Mouse (Mus musculus) c-Kit-positive CD71-negative TER-119-negative erythroid progenitor cells, embryonic 14.5 days (primary cell): ENCODE measurements around the gene Bcar3.

ENCODE experiments used
- DNase-seq: peaks from one replicate; pipeline ENCODE4 v3.0.0-alpha.2; 2013; ENCODE audit warnings: low read depth

The Bcar3 gene

DNA sequence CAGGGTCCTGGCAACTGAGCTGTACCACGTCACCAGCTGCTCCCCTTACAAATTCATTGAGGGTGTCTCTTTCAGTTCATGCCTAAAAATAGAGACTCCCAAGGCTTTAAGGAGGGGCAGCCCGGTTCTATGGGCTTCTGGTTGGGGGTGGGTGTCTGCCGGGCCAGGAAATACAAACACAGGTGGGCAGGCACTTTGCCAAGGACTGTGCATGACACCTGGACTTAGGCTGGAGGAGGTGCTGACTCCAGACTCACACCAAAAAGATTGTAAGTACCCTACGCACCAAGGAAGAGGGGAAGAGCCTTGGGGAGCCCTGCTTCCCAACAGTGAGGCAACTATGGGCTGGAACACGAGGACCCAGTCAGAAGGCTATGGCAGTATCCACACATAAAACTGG, 44.1 kb downstream of the Bcar3 start:
- no peak for DNase-seq

DNA sequence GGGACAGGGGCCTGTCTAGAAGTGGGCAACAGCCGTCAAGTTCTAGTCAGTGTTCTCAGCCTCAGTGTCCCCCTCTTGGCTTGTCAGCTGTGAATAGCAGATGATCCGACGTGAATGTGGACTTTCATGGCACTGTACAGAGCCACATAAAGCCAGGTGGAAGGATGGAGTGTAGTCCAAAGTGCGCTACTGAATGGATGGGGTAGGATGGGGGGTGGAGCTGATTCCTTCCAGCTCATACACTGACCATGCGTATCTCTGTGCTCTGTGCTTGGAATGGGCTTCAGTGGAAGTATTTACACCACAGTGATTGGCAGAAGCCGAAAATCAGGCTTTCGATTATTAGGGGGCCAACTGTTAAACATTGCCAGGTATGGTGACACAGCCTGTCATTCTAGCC, 45.0 kb downstream of the Bcar3 start:
- no peak for DNase-seq

DNA sequence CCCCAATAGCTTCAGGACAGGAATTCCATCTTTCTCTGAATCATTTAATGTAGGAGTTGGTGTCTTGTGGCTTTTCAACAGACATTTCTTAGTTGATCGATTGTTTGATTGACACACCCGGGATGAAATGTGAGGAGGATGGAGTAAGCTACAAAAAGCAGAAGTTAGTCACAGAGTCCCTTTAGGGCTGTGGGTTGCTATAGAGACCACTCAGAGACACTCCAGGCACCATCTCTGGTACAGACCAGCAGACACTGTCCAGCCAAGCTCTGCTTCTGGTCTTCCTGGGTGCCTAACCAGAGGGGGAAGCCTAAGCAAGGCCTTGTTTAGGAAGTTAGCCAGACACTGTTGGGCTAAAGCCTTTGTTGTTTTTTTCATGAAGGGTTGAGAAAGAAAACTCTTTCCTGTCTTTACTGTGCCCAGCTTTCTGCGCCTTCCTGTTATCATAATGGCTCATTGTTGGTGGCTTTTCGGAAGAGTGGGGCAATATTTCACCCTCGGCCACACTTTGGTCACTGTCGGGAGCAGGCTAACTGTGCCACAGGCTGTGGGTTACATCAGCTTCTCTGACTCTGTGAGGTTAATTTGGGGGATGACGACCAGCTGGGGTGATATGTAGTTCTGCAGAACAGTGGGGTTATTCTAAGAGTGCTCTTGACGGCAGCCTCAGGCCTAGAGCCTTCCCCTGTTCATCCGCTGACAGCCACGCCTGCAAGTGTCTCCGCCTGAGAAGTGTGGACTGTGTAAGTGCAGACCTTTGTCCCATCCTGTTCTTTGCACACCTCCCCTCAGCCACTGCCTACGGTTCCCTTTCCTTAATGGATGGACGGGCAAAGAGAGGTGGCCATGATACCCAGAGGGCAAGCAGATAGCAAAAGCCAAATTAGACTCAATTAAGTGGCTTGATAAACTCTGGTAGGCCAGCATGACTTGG, 46.5 kb downstream of the Bcar3 start:
- DNase-seq, result no peak

DNA sequence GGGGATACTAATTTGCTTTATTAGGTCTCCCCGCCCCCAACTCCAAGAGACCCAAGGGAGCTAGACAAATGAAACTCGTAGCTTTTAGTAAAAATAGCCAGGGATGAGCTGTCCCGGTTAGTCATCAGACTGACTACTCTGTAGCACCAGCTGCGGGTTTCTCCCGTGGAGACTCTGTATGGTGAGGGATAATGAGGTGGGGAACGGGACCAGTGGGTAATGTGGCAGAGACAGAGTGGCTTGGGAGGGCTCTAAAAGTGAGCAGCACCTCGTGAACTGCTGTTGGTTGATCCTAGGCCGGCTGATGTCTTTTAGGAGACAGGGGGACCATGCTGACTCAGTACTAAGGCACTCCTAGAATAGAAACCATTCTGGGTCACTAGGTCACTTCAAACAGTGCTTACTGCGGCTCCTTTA, 49.5 kb downstream of the Bcar3 start:
- DNase-seq, result no peak

DNA sequence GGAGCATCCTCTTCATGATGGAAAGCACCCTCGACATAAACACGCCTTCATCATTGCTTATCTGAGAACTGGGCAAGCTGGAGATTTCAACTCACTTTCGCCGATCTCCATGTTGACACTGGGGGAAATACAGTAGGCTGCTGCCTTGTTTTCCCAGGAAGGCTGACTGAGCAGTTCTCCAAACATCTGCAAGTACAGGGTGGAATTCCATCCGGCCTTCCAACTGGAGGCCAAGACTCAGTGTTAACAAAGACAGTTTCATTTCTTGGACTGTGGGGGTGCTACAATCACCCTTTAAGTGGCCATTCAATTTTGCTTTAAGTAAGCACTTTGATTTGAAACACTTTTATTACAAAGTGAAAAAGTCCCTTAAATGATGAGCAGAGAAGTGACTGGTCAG, 50.4 kb downstream of the Bcar3 start:
- DNase-seq, result no peak

DNA sequence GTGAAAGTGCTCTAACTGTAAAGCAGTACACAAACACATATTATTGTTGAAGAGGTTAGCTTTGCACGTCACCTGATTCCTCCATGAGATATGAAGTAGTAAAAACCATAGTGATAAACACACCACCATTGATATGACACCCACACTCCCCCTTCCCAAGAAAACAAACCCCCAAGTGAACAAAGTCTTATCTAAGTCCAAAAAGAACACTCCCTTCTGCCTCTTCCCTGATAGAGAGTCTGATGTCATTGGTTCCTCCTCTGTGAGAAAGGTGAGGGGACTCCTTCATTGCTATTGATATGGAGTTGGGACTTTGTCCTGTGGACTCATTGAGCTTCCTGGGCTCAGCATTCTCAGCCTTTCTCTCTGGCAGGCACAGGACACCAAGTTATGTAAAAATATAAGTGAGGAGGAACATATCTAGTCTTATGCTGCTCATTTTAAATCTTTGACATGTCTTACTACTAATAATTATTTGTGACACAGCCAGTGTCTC, 52.1 kb downstream of the Bcar3 start:
- DNase-seq, result no peak

DNA sequence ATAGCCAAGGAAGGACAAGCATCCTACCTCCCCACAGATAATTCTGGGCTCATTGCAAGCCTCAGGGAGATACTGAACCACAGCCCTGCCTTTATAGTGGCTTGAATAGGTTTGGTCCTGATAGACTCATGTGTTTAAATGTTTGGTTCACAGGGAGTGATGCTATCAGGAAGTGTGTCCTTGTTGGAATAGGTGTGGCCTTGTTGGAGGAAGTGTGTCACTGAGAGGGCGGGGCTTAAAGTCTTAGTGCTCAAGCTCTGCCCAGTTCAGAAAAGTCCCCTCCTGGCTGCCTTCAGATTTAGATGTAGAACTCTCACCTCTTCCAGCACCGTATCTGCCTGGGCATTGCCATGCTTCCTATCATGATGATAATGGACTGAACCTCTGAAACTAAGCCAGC, 52.7 kb downstream of the Bcar3 start:
- DNase-seq, result no peak

DNA sequence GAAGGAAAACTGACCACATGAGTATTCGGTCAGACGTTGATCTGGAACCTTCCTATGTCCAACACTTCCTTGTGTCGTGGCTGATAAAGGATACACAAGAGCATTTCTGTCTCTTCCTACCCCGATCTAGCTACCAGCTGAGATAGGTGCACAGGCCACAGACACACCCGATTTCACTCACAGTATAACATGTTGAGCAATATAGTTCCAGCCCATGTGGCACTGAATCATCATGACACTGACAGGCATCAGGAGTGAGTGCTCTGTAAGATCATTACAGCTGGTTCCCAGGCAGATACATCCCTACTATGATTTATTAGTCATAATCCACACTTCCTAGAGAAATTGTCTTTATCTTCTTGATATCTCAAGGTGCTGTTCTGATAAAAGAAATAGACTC, 54.7 kb downstream of the Bcar3 start:
- no peak for DNase-seq

DNA sequence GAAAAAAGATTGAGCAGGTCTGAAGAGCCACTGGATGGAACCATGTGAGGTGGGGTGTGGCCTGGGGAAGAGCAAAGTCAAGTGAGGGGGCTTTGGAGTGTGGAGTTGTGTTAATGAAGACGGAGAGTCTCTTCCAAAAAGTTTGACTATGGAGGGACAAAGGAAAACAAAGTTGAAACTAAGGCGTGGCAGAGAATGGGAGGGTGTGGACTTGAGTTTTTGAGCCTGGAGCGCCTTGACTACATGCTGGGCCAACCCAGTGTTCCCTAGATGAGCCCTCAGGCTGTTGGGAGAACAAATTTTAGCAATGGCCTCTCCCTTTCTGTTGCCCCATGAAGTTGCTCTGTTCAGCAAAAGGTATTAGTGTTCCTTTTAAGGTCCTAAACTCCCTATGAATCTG, 58.9 kb downstream of the Bcar3 start:
- no peak for DNase-seq

DNA sequence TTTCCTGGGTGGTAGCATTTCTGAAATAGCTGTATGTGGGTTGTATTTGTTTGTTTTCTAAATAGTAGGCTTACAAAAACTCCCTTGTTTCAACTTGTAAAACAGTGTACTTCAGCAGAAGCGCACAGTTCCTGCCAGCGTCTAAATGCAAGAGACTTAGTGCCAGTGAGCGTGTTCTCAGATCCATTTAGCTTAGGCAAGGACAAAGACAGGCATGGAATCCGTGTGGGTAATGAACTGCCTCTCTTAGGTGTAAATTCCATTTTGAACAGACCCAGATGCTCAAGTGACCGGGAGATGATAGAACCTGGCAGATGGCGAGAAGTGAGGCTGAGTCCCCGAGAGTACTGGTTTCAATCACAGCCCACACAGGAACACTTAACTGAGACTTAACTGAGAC, 65.5 kb downstream of the Bcar3 start:
- no peak for DNase-seq

DNA sequence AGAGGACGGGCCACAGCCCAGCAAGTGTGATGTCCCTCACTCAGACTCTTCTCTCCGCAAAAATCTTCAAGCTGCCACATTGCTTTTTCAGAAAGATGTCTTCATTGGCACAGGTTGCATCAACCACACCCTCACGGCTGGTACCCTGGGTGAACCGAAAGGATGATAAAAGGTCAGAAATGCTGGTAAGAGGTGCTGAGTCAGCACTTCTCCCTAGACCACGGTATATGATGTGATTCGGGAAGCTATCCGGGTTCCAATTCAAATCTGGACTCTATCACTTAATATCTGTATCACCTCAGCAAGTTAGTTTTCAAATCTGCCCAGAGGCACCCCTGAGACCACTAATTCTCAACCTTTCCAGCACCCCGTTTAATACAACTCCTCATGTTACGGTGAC, 66.0 kb downstream of the Bcar3 start:
- DNase-seq, result no peak

DNA sequence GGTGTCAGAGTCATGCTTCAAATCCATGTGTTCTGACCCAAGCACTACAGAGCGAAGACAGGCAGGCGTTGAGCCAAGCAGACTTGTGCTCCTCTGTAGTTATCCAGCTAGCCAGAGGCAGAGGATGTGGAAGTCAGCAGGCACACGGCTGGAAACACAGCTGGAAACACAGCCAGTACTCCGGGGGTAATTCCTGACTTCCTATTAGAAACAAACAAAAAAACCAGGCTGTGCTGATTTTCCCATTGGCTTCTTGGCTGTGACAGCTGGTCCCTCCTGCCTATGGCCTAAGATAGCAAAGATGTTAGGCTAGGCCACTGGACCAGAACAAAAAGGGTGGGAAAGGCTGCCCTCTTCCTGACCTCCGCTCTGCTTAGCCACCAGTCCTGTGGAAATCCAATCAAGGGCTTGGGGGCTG, 66.8 kb downstream of the Bcar3 start:
- DNase-seq, result no peak

DNA sequence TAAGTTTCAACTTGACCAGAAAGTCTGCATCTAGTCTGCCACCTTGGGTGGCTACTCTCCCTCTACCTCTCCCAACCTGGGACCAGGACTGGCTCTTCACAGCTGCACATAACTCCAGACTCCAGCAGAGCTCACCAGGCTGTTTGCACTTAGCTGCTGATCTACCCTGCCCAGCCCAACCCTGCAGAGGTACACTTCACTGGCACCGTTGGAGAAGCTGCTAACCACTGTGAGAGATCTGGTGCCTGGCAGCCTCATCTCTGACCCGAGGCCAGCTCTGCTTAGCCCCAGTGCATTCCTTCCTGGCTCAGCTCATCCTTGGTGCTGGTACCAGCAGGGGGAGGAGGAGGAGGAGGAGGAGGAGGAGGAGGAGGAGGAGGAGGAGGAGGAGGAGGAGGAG, 68.8 kb downstream of the Bcar3 start:
- no peak for DNase-seq

DNA sequence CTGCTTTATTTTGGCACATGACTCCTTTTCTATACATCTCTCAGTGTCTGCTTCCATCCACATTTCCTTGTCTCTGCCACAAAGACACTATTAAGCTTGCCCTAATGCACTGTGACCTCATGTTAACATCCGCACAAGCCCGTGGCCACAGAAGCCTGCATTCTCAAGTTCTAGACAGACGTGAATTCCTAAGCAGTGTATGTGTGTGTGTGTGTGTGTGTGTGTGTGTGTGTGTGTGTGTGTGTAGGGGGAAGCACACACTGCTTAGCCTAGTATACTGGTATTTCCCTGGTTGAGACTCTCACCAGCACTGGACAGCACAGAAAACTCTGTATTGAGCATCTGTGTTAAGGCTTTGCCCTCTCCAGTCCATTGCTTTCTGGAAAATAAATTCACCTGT, 70.6 kb downstream of the Bcar3 start:
- DNase-seq, result no peak

DNA sequence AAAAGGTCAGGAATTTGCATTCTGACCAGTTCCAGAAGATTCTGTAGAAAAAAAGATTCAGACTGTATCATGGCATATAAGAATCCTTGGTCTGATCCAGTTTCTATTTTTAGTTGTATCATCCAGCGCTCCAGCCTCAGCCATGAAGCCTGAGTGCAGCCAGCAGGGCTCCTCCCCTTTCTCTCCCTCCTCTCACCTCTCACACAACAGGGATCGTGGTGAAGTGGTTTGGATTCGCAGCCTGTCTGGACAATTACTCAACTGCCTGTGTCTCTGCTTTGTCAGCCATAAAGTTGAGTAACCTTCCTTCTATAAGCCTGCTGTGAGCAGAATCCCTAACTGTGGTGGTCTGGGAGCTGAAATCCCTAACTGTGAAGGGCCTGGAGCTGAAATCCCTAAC, 71.4 kb downstream of the Bcar3 start:
- DNase-seq, result no peak

DNA sequence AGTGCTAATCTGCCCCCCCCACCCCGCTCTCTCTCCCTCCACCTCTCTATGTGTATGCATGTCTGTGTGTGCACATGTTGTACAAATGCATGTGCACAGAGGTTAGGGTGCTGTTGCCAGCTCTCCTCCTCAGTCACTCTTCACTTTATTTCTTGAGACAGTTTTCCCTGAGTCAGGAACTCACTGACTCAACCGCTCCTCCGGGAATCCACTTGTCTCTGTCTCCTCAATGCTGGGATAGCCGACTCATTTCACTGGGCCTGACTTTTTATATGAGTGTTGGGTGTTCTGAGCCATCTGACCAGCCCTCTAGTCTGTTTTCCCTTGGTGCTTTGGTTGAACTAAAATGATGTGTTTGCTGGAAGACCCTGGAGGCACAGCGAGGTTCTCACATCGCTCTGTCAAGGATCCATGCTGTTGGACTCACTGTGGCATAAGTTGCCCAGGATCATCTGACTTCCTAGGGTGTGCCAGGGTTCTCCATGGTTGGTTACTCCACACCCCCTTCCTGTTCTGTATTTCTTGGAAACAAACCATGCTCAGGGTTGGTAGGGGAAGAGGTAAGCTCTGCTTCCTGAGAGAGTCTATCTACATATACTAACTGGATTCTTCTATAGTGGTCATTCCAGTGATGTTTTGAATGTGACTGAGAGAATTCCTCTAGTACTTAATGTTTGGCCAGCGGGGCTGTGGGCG, 77.9 kb downstream of the Bcar3 start:
- no peak for DNase-seq

DNA sequence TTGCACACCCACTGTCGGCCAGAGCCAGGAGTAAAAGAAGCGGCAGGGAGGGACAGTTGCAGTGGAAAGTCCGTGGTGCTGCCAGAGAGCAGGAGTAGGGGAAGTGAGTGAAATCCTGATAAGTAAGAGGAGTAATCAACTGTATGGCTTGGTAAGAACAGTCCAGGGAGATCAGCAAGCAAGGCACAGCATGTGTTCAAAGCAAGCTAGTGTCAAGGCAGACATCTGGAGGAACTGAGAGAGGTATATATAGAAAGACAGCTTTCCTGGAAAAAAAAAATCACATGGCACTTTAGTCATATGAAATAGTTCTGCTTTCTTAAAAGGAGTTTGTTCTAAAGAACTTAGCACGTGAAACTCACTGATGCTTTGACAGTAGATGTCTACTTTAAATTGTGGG, 78.7 kb downstream of the Bcar3 start:
- no peak for DNase-seq

DNA sequence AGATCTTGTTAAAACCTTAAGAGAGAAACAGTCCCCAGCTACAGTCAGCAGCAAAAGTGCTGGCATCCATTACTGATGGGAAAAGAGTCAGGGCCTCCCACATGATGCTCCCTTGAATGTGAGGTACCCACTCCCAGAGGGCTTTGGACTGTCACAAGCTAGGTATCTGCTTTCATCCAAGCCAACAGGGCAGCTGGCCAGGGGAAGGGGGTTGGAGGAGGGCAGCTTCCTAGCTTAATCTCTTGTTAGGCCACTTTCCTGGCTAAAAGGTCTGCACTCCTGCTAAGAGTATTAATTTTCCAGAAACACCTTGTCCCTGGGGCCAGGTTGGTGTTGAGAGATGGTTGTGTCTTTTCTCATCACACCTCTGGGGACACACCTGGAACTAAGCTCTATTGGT, 82.1 kb downstream of the Bcar3 start:
- DNase-seq, result no peak

DNA sequence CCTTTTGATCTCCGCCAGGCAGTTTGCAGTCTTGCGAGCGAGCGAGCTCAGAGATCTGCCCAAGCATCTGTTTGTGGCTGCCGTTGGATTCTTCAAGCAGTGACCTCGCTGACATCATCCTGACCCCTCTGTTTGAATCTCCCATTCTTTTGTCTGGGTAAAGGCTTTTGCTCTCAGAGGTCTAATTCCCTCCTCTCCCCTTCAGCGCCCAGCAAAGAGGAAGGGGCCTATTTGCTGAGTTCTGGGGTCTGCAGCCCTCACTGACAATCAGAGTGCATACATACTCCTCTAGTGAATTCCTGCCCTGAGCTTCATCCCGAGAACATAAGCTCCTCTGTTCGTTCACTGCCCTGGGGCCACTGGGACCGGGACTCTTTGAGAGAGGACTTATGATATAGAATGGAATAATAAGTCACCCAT, 82.5 kb downstream of the Bcar3 start:
- DNase-seq, result no peak

DNA sequence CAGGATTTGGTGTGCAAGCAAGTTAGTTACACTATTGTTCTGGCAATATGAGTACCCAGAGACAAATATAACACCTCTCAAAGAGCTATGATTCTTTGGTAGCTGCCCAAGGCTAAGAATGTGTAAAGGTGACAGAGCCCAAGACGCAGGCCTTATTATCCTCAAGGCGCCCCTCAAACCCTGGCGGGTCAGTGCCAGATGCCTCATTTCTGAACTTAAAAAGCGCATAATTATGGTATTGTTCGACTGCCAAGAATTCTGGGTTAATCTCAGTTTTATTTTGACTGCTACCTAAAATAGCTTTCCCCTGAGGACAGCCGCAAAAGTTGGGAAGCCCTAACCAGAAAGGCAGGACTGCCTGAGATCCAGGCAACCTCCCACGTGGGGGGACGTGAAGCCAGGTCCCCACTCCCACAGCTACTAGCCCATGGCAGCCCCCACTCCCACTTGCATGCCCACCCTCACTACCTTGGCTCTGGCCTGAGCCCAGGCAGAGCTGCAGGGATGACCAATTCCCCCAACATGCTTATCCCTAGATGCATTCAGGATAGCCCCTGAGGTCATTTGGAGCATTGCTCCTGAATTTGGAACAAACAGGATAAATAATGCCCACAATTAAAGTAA, 83.0 kb downstream of the Bcar3 start:
- no peak for DNase-seq

DNA sequence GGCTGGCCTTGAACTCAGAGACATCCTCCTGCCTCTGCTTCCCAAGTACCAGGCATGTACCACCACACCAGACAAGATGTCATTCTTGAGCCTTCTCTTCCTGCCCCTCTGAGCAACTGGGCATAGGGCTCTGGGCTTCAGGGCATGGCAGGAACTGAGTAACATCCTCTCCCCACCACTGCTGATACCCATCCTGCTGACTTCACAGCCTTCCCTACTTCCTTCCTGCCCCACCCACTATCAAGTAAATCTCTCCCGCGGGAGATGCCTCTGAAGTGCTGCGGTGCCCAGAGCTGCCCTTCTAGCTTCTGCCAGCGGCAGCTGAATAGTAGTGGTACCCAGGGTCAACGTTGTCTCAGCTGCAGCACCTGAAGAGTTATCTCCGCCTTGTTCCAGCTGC, 84.7 kb downstream of the Bcar3 start:
- no peak for DNase-seq

DNA sequence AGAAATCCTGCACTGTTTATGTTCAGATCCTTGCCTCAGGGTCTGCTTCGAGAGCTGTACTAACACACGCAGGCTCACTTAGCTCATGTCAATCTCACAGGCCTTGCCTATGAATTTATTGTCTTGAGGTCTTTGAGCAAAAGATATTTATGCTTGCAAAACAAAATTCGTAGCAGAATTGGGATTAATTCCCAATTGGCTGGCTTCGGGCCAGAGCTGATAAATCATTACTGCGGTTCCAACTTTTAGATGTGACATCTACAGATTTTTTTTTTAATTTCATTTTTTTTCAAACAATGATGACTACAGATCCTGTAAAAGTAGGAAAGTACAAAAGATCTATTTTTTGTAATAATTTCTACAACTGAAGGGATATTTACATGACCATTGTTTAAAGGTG, 86.8 kb downstream of the Bcar3 start:
- DNase-seq, result no peak

DNA sequence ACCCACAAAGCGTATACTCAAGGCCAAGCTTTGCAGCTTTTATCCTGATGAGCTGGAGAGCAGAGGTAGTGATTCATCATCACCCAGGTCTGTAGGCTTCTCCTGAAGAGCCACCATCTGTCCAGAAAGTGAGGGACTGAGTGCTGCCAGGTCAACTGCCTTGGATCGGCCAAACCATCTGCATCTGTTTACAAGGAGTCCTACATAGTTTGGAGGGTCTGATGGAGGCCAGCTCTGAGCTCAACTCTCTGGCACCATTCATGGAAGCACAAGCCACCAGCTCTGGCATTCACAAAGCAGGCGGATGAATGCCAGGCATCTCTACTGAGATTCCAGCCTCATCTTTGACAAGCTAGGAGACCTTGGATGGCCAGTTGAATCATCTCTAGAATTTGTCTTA, 87.7 kb downstream of the Bcar3 start:
- no peak for DNase-seq
